Mouse (Mus musculus) midbrain, embryonic 13.5 days (tissue): Measurements from ENCODE around the gene Cep131. TPM values are rescaled to one million over a fixed set of nuclear protein-coding genes. Genes with fewer than 3 reads are reported as not detected.

Experiments used
- ATAC-seq: fragments of 200-750 bp; cut with Nextera tagmentation; 2 replicates; pipeline ENCODE4 v1.8.0; 2017; ENCODE audit warnings: mild to moderate bottlenecking, moderate TSS enrichment, moderate library complexity
- H3K27ac ChIP-seq: fragments of 300-500 bp; sonication (generic); 2 replicates; pipeline ENCODE4 v1.5.1; 2015; ENCODE audit warnings: inconsistent platforms, mild to moderate bottlenecking, moderate library complexity
- H3K27me3 ChIP-seq: fragments of 300-500 bp; sonication (generic); 2 replicates; pipeline ENCODE4 v1.6.1; 2015; ENCODE audit warnings: mild to moderate bottlenecking, inconsistent platforms
- H3K36me3 ChIP-seq: fragments of 300-500 bp; sonication (generic); 2 replicates; pipeline ENCODE4 v1.6.1; 2015; ENCODE audit warnings: mild to moderate bottlenecking, inconsistent platforms
- H3K4me1 ChIP-seq: fragments of 300-500 bp; sonication (generic); replicated peaks from 2 replicates; pipeline ENCODE4 v1.6.1; 2015; ENCODE audit warnings: inconsistent platforms
- H3K4me2 ChIP-seq: fragments of 300-500 bp; sonication (generic); replicated peaks from 2 replicates; pipeline ENCODE4 v1.6.1; 2015; ENCODE audit warnings: moderate library complexity, mild to moderate bottlenecking, inconsistent platforms
- H3K4me3 ChIP-seq: fragments of 300-500 bp; sonication (generic); replicated peaks from 2 replicates; pipeline ENCODE4 v1.5.1; 2015; ENCODE audit warnings: mild to moderate bottlenecking, inconsistent platforms
- H3K9ac ChIP-seq: fragments of 300-500 bp; sonication (generic); replicated peaks from 2 replicates; pipeline ENCODE4 v1.6.1; 2015; ENCODE audit warnings: mild to moderate bottlenecking, inconsistent platforms
- H3K9me3 ChIP-seq: fragments of 300-500 bp; sonication (generic); 2 replicates; pipeline ENCODE4 v1.6.1; 2016; ENCODE audit warnings: mild to moderate bottlenecking, inconsistent platforms
- WGBS: fragments of 180-500 bp; shearing (Covaris S2); methylation state at CpG from one replicate; pipeline ENCODE4 v1.1.7; 2015; 5-methylcytosine and 5-hydroxymethylcytosine counted together
- polyA plus RNA-seq: library from polyadenylated mRNA; unstranded; fragments of >200 nt; fragmentation: Nextera tagmentation; extraction: Ambion mirVana; gene quantifications from 2 replicates; pipeline ENCODE4 v1.2.1, GENCODE M21; 2015

Gene Cep131
- polyA plus RNA-seq, 1 experiment from 2014 or later, result 37.9 TPM

GRCm38 (mm10) chr11:120045839-120046552 lies 40.6 kb downstream of the Cep131 start:
- Histone ChIP-seq H3K4me2 (peak overlapping the region; percentile 86), H3K4me1 (peaks cover 53% of the 10 kb centered on the region), H3K36me3 (no peaks in the 10 kb centered on the region), H3K27ac (peak overlapping the region; percentile 85), H3K27me3 (peaks cover 11% of the 10 kb centered on the region), H3K9ac (peak overlapping the region; percentile 87), H3K9me3 (no peaks in the 10 kb centered on the region), H3K4me3 (peak overlapping the region; percentile 65)
- ATAC-seq, result peak; percentile 21; the same call in 1 of the 2 replicates
- WGBS, result 40% methylated on average over 11 of the region's 11 CpGs

- Histone ChIP-seq H3K36me3 (no peaks in the 10 kb centered on the region), H3K4me3 (peak overlapping the region; percentile 65), H3K27ac (peak overlapping the region; percentile 85; the same call in 1 of the 2 replicates), H3K4me1 (peaks cover 51% of the 10 kb centered on the region), H3K4me2 (peak overlapping the region; percentile 86), H3K9me3 (no peaks in the 10 kb centered on the region), H3K27me3 (peaks cover 11% of the 10 kb centered on the region), H3K9ac (peak overlapping the region; percentile 87)
- ATAC-seq, result peak; percentile 7; the same call in 1 of the 2 replicates
- WGBS, result 63% methylated on average over 4 of the region's 4 CpGs
These were observed 41.3 kb downstream of the Cep131 start for GRCm38 (mm10) chr11:120045341-120045740.

GRCm38 (mm10) chr11:120042141-120042838 lies 44.3 kb downstream of the Cep131 start:
- Histone ChIP-seq H3K9ac (peak overlapping the region; percentile 39; the same call in 1 of the 2 replicates), H3K9me3 (no peaks in the 10 kb centered on the region), H3K4me2 (no peak overlapping the region), H3K4me1 (peaks cover 46% of the 10 kb centered on the region), H3K36me3 (no peaks in the 10 kb centered on the region), H3K27me3 (no peaks in the 10 kb centered on the region), H3K27ac (no peak overlapping the region), H3K4me3 (no peak overlapping the region)
- ATAC-seq, result no peak
- 83% methylated on average over 7 of the region's 7 CpGs for WGBS

- ATAC-seq, result no peak
- H3K4me1 ChIP-seq, result peaks cover 44% of the 10 kb centered on the region
- H3K9ac ChIP-seq, result 0 out of 2 replicates have a peak overlapping the region, but pooled peaks have one; percentile 39
These were observed 45.2 kb downstream of the Cep131 start for GRCm38 (mm10) chr11:120041191-120042123.

GRCm38 (mm10) chr11:120040440-120040839 lies 46.2 kb downstream of the Cep131 start:
- no peak overlapping the region for H3K9ac ChIP-seq
- ATAC-seq, result no peak
- H3K27me3 ChIP-seq, result no peaks in the 10 kb centered on the region
- H3K9me3 ChIP-seq, result no peaks in the 10 kb centered on the region
- H3K4me3 ChIP-seq, result no peak overlapping the region
- H3K36me3 ChIP-seq, result no peaks in the 10 kb centered on the region
- H3K4me1 ChIP-seq, result peaks cover 34% of the 10 kb centered on the region
- WGBS, result 73% methylated on average over 8 of the region's 8 CpGs
- H3K27ac ChIP-seq, result no peak overlapping the region
- H3K4me2 ChIP-seq, result no peak overlapping the region

More at GRCm38 (mm10) chr11:120041191-120042123, 45.2 kb downstream of the Cep131 start:
- WGBS, result 76% methylated on average over 13 of the region's 13 CpGs
- Histone ChIP-seq H3K36me3 (no peaks in the 10 kb centered on the region), H3K4me2 (no peak overlapping the region), H3K9me3 (no peaks in the 10 kb centered on the region), H3K27me3 (no peaks in the 10 kb centered on the region), H3K27ac (no peak overlapping the region), H3K4me3 (no peak overlapping the region)

GRCm38 (mm10) chr11:120039581-120039980 lies 47.0 kb downstream of the Cep131 start:
- Histone ChIP-seq H3K36me3 (no peaks in the 10 kb centered on the region), H3K4me2 (no peak overlapping the region), H3K4me1 (peaks cover 27% of the 10 kb centered on the region), H3K27ac (peak overlapping the region; percentile 30; the same call in 1 of the 2 replicates), H3K9ac (no peak overlapping the region; the same call in 1 of the 2 replicates), H3K4me3 (no peak overlapping the region), H3K9me3 (no peaks in the 10 kb centered on the region), H3K27me3 (no peaks in the 10 kb centered on the region)
- WGBS, result 47% methylated on average over 4 of the region's 4 CpGs
- ATAC-seq, result no peak

- Histone ChIP-seq H3K4me2 (no peak overlapping the region), H3K4me3 (no peak overlapping the region), H3K9me3 (no peaks in the 10 kb centered on the region), H3K27me3 (no peaks in the 10 kb centered on the region), H3K36me3 (no peaks in the 10 kb centered on the region), H3K27ac (no peak overlapping the region), H3K9ac (no peak overlapping the region), H3K4me1 (peaks cover 23% of the 10 kb centered on the region)
- WGBS, result 80% methylated on average over 5 of the region's 5 CpGs
- no peak for ATAC-seq
These were observed 51.9 kb downstream of the Cep131 start for GRCm38 (mm10) chr11:120034762-120035161.

GRCm38 (mm10) chr11:120034306-120034705 lies 52.3 kb downstream of the Cep131 start:
- H3K27me3 ChIP-seq, result no peaks in the 10 kb centered on the region
- no peak overlapping the region for H3K4me2 ChIP-seq
- H3K27ac ChIP-seq, result no peak overlapping the region; the same call in 1 of the 2 replicates
- H3K9me3 ChIP-seq, result no peaks in the 10 kb centered on the region
- H3K4me1 ChIP-seq, result peaks cover 20% of the 10 kb centered on the region; the same call in 1 of the 2 replicates
- 32% methylated on average over 3 of the region's 3 CpGs for WGBS
- no peaks in the 10 kb centered on the region for H3K36me3 ChIP-seq
- no peak overlapping the region for H3K9ac ChIP-seq
- no peak overlapping the region for H3K4me3 ChIP-seq
- ATAC-seq, result no peak

GRCm38 (mm10) chr11:120033473-120033872 lies 53.2 kb downstream of the Cep131 start:
- no peak for ATAC-seq
- H3K4me3 ChIP-seq, result no peak overlapping the region
- H3K27ac ChIP-seq, result no peak overlapping the region
- H3K9me3 ChIP-seq, result no peaks in the 10 kb centered on the region
- H3K9ac ChIP-seq, result 0 out of 2 replicates have a peak overlapping the region, but pooled peaks have one; percentile 2
- peaks cover 20% of the 10 kb centered on the region; the same call in 1 of the 2 replicates for H3K4me1 ChIP-seq
- no peak overlapping the region for H3K4me2 ChIP-seq
- 65% methylated on average over 3 of the region's 3 CpGs for WGBS
- H3K27me3 ChIP-seq, result no peaks in the 10 kb centered on the region
- no peaks in the 10 kb centered on the region for H3K36me3 ChIP-seq

GRCm38 (mm10) chr11:120032052-120032451 lies 54.6 kb downstream of the Cep131 start:
- H3K4me2 ChIP-seq, result no peak overlapping the region
- H3K4me3 ChIP-seq, result no peak overlapping the region
- 65% methylated on average over 8 of the region's 8 CpGs for WGBS
- no peaks in the 10 kb centered on the region for H3K27me3 ChIP-seq
- no peak overlapping the region for H3K27ac ChIP-seq
- no peaks in the 10 kb centered on the region for H3K9me3 ChIP-seq
- H3K36me3 ChIP-seq, result no peaks in the 10 kb centered on the region
- H3K4me1 ChIP-seq, result peaks cover 16% of the 10 kb centered on the region; the same call in 1 of the 2 replicates
- no peak for ATAC-seq
- no peak overlapping the region for H3K9ac ChIP-seq

GRCm38 (mm10) chr11:120030145-120030901 lies 56.3 kb downstream of the Cep131 start:
- ATAC-seq, result peak; percentile 73
- H3K9ac ChIP-seq, result no peak overlapping the region
- WGBS, result 39% methylated on average over 10 of the region's 10 CpGs

More at GRCm38 (mm10) chr11:120030145-120030901, 56.3 kb downstream of the Cep131 start:
- Histone ChIP-seq H3K4me3 (no peak overlapping the region), H3K4me1 (peaks cover 16% of the 10 kb centered on the region; the same call in 1 of the 2 replicates), H3K27me3 (no peaks in the 10 kb centered on the region), H3K9me3 (no peaks in the 10 kb centered on the region), H3K4me2 (no peak overlapping the region), H3K27ac (no peak overlapping the region), H3K36me3 (no peaks in the 10 kb centered on the region)
